Mouse (Mus musculus) MEL (cell line): ENCODE data around the gene Dydc2. TPM values are rescaled to one million over a fixed set of nuclear protein-coding genes. Genes with fewer than 3 reads are reported as not detected.

Source experiments
- DNase-seq: peaks from one replicate; pipeline ENCODE4 v3.0.0; 2011; ENCODE audit warnings: low read depth, low spot score
- H3K27ac ChIP-seq: 2 replicates; pipeline ENCODE4 v1.5.1; 2012; ENCODE audit warnings: low read depth, mild to moderate bottlenecking, control low read depth, low read length, moderate library complexity; ENCODE audit not compliant: control insufficient read depth
- H3K27me3 ChIP-seq, 2 experiments: fragments of 150-350 bp in 1 of 2; sonication (generic) in 1 of 2; 2 replicates each; pipeline ENCODE4 v1.6.1; 2012; ENCODE audit warnings: low read length in 2 of 2, mild to moderate bottlenecking in 2 of 2, improper control_type of control experiment in 1 of 2, moderate library complexity in 1 of 2; ENCODE audit not compliant: insufficient read depth in 2 of 2, control insufficient read depth in 1 of 2
- H3K36me3 ChIP-seq, 2 experiments: 2 replicates each; pipeline ENCODE4 v1.6.1; 2012 to 2014; ENCODE audit warnings: low read length in 2 of 2, improper control_type of control experiment in 1 of 2, inconsistent platforms in 1 of 2, mild to moderate bottlenecking in 1 of 2; ENCODE audit not compliant: insufficient read depth in 2 of 2, control insufficient read depth in 1 of 2
- H3K4me1 ChIP-seq, 2 experiments: fragments of 150-350 bp in 1 of 2; sonication (generic) in 1 of 2; 2 replicates each; pipeline ENCODE4 v1.6.1; 2012; ENCODE audit warnings: low read length in 2 of 2, improper control_type of control experiment in 1 of 2, mild to moderate bottlenecking in 1 of 2; ENCODE audit not compliant: insufficient read depth in 2 of 2, control insufficient read depth in 1 of 2
- H3K4me3 ChIP-seq, 2 experiments: fragments of 150-350 bp in 1 of 2; sonication (generic) in 1 of 2; 2 replicates each; pipeline ENCODE4 v1.5.1; 2012; ENCODE audit warnings: low read depth in 2 of 2, low read length in 2 of 2, mild to moderate bottlenecking in 2 of 2, moderate library complexity in 2 of 2, control low read depth in 1 of 2, improper control_type of control experiment in 1 of 2; ENCODE audit not compliant: control insufficient read depth in 1 of 2, insufficient read depth in 1 of 2
- H3K79me2 ChIP-seq: 2 replicates; pipeline ENCODE4 v1.6.1; 2012; ENCODE audit warnings: mild to moderate bottlenecking, low read length, moderate library complexity; ENCODE audit not compliant: control insufficient read depth, poor library complexity, insufficient read depth
- H3K9ac ChIP-seq: 2 replicates; pipeline ENCODE4 v1.6.1; 2012; ENCODE audit warnings: low read depth, mild to moderate bottlenecking, control low read depth, low read length, moderate library complexity; ENCODE audit not compliant: control insufficient read depth, poor library complexity, severe bottlenecking
- H3K9me3 ChIP-seq: fragments of 150-350 bp; sonication (generic); replicated peaks from 2 replicates; pipeline ENCODE4 v1.6.1; 2012; ENCODE audit warnings: mild to moderate bottlenecking, low read length, improper control_type of control experiment, moderate library complexity; ENCODE audit not compliant: insufficient read depth
- CHD1 ChIP-seq: IDR thresholded peaks from 2 replicates; pipeline ENCODE4 v1.6.1; 2012; ENCODE audit warnings: low read depth, mild to moderate bottlenecking, inconsistent platforms, low read length, improper control_type of control experiment
- CTCF ChIP-seq, 3 experiments: IDR thresholded peaks in 2 of 3; conservative IDR thresholded peaks in 1 of 3; 2 replicates each; pipeline ENCODE4 v1.5.1; 2011 to 2012; ENCODE audit warnings: low read length in 3 of 3, low read depth in 2 of 3, mild to moderate bottlenecking in 2 of 3, improper control_type of control experiment in 1 of 3, inconsistent platforms in 1 of 3, mixed read lengths in 1 of 3, moderate library complexity in 1 of 3; ENCODE audit not compliant: control insufficient read depth in 1 of 3, insufficient read depth in 1 of 3, poor library complexity in 1 of 3, severe bottlenecking in 1 of 3
- ELF1 ChIP-seq: IDR thresholded peaks from 2 replicates; pipeline ENCODE4 v1.6.1; 2014; ENCODE audit warnings: low read depth, mild to moderate bottlenecking, inconsistent platforms, low read length, improper control_type of control experiment, moderate library complexity
- EP300 ChIP-seq, 2 experiments: IDR thresholded peaks; 2 replicates each; pipeline ENCODE4 v1.6.1; 2011; ENCODE audit warnings: improper control_type of control experiment in 2 of 2, low read length in 2 of 2, low read depth in 1 of 2, mild to moderate bottlenecking in 1 of 2
- ETS1 ChIP-seq: IDR thresholded peaks from 2 replicates; pipeline ENCODE4 v1.6.1; 2012; ENCODE audit warnings: low read depth, mild to moderate bottlenecking, inconsistent platforms, low read length, improper control_type of control experiment, moderate library complexity
- JUND ChIP-seq: IDR thresholded peaks from 2 replicates; pipeline ENCODE4 v1.6.1; 2011; ENCODE audit warnings: low read depth, mild to moderate bottlenecking, improper control_type of control experiment, low read length
- KAT2A ChIP-seq: conservative IDR thresholded peaks from 2 replicates; pipeline ENCODE4 v1.6.1; 2012; ENCODE audit warnings: low read depth, low read length, improper control_type of control experiment, inconsistent platforms
- MAFK ChIP-seq: IDR thresholded peaks from 2 replicates; pipeline ENCODE4 v1.6.1; 2011; ENCODE audit warnings: low read depth, mild to moderate bottlenecking, low read length, improper control_type of control experiment, borderline replicate concordance
- MAX ChIP-seq: IDR thresholded peaks from 2 replicates; pipeline ENCODE4 v1.6.1; 2011; ENCODE audit warnings: low read length, improper control_type of control experiment
- MYB ChIP-seq: IDR thresholded peaks from 2 replicates; pipeline ENCODE4 v1.6.1; 2011; ENCODE audit warnings: mild to moderate bottlenecking, low read depth, low read length, improper control_type of control experiment
- MYC ChIP-seq: IDR thresholded peaks from 2 replicates; pipeline ENCODE4 v1.6.1; 2011; ENCODE audit warnings: low read depth, mild to moderate bottlenecking, low read length, improper control_type of control experiment, moderate library complexity
- NELFE ChIP-seq: IDR thresholded peaks from 2 replicates; pipeline ENCODE4 v1.6.1; 2011; ENCODE audit warnings: low read depth, low read length, improper control_type of control experiment
- NRF1 ChIP-seq: IDR thresholded peaks from 2 replicates; pipeline ENCODE4 v1.6.1; 2014; ENCODE audit warnings: low read depth, mild to moderate bottlenecking, inconsistent platforms, low read length, improper control_type of control experiment, moderate library complexity; ENCODE audit not compliant: poor library complexity, insufficient read depth, severe bottlenecking
- POLR2A ChIP-seq, 2 experiments: IDR thresholded peaks; 2 replicates each; pipeline ENCODE4 v1.6.1; 2011 to 2012; ENCODE audit warnings: low read length in 2 of 2, mild to moderate bottlenecking in 2 of 2, control low read depth in 1 of 2, improper control_type of control experiment in 1 of 2, low read depth in 1 of 2, moderate library complexity in 1 of 2; ENCODE audit not compliant: control insufficient read depth in 1 of 2, insufficient read depth in 1 of 2, poor library complexity in 1 of 2
- POLR2AphosphoS2 ChIP-seq: IDR thresholded peaks from 2 replicates; pipeline ENCODE4 v1.6.1; 2011; ENCODE audit warnings: low read length, improper control_type of control experiment
- RAD21 ChIP-seq: IDR thresholded peaks from 2 replicates; pipeline ENCODE4 v1.6.1; 2011; ENCODE audit warnings: mild to moderate bottlenecking, low read depth, low read length, improper control_type of control experiment
- RCOR1 ChIP-seq: IDR thresholded peaks from 2 replicates; pipeline ENCODE4 v1.6.1; 2012; ENCODE audit warnings: low read depth, mild to moderate bottlenecking, inconsistent platforms, low read length, improper control_type of control experiment
- SIN3A ChIP-seq: IDR thresholded peaks from 2 replicates; pipeline ENCODE4 v1.6.1; 2012; ENCODE audit warnings: low read length, improper control_type of control experiment, inconsistent platforms
- TBP ChIP-seq: IDR thresholded peaks from 2 replicates; pipeline ENCODE4 v1.8.0; 2011; ENCODE audit warnings: low read depth, low read length, improper control_type of control experiment
- TCF12 ChIP-seq: IDR thresholded peaks from 2 replicates; pipeline ENCODE4 v1.6.1; 2014; ENCODE audit warnings: low read depth, mild to moderate bottlenecking, inconsistent platforms, low read length, improper control_type of control experiment, moderate library complexity
- UBTF ChIP-seq: IDR thresholded peaks from 2 replicates; pipeline ENCODE4 v1.6.1; 2012; ENCODE audit warnings: low read depth, mild to moderate bottlenecking, inconsistent platforms, low read length, improper control_type of control experiment, moderate library complexity, borderline replicate concordance; ENCODE audit not compliant: insufficient read depth
- USF1 ChIP-seq: IDR thresholded peaks from 2 replicates; pipeline ENCODE4 v1.6.1; 2014; ENCODE audit warnings: low read depth, mild to moderate bottlenecking, inconsistent platforms, low read length, improper control_type of control experiment, moderate library complexity
- ZC3H11A ChIP-seq: IDR thresholded peaks from 2 replicates; pipeline ENCODE4 v1.6.1; 2012; ENCODE audit warnings: low read depth, mild to moderate bottlenecking, inconsistent platforms, low read length, improper control_type of control experiment
- ZKSCAN1 ChIP-seq: IDR thresholded peaks from 2 replicates; pipeline ENCODE4 v1.6.1; 2012; ENCODE audit warnings: low read depth, mild to moderate bottlenecking, inconsistent platforms, low read length, improper control_type of control experiment, moderate library complexity
- ZMIZ1 ChIP-seq: IDR thresholded peaks from 2 replicates; pipeline ENCODE4 v1.6.1; 2012; ENCODE audit warnings: low read depth, mild to moderate bottlenecking, inconsistent platforms, low read length, improper control_type of control experiment, moderate library complexity
- ZNF384 ChIP-seq: IDR thresholded peaks from 2 replicates; pipeline ENCODE4 v1.6.1; 2012; ENCODE audit warnings: low read depth, mild to moderate bottlenecking, inconsistent platforms, low read length, improper control_type of control experiment
- polyA plus RNA-seq, 2 experiments: library from polyadenylated mRNA; stranded (reverse) in 1 of 2; unstranded in 1 of 2; fragments of >175 nt in 1 of 2; fragments of >200 nt in 1 of 2; gene quantifications; 2 replicates each; pipeline versions ENCODE4 v1.2.1 to v1.2.4; 2012; ENCODE audit warnings: low replicate concordance in 2 of 2, low read depth in 1 of 2; ENCODE audit not compliant: insufficient read length in 2 of 2, insufficient read depth in 1 of 2, missing spikeins in 1 of 2
- total RNA-seq: library from RNA; depleted of rRNA; stranded (reverse); fragments of 300-350 nt; gene quantifications from 2 replicates; pipeline ENCODE4 v1.2.3, GENCODE M21; 2012

The Dydc2 gene
- total and polyA plus RNA-seq, 3 experiments = not detected

- no peak overlapping the region for H3K4me3 ChIP-seq
- no peaks in the 10 kb centered on the region for H3K27me3 ChIP-seq
- no peak overlapping the region for H3K27ac ChIP-seq
- peaks cover 0 to 4% of the 10 kb centered on the region in 2 experiments; a peak in 2 of 4 replicates for H3K36me3 ChIP-seq
- H3K9ac ChIP-seq = no peak overlapping the region
- H3K9me3 ChIP-seq = no peaks in the 10 kb centered on the region
- no peak for DNase-seq
- H3K79me2 ChIP-seq = no peaks in the 10 kb centered on the region
- TF ChIP-seq UBTF = no peak
- no peak for TF ChIP-seq MYC
- TF ChIP-seq ZKSCAN1 = no peak
- no peak for TF ChIP-seq MYB
- TF ChIP-seq KAT2A = no peak
- TF ChIP-seq JUND = no peak
- TF ChIP-seq CHD1 = no peak
- no peak for TF ChIP-seq CTCF (IDR thresholded peaks at IDR 0.05 in 2 of 3, conservative IDR thresholded peaks at IDR 0.05 in 1 of 3; ENCODE audit: control insufficient read depth in 1 of 3, insufficient read depth in 1 of 3, low read depth in 2 of 3, low read length in 3 of 3, poor library complexity in 1 of 3, severe bottlenecking in 1 of 3)
- TF ChIP-seq EP300 (IDR thresholded peaks at IDR 0.05; ENCODE audit: low read depth in 1 of 2, low read length in 2 of 2) = no peak
- TF ChIP-seq NRF1 = no peak
- TF ChIP-seq ZC3H11A = no peak
- no peak for TF ChIP-seq ETS1
- no peak for TF ChIP-seq MAFK
- no peak for TF ChIP-seq ELF1
- TF ChIP-seq RCOR1 = no peak
- TF ChIP-seq MAX = no peak
- no peak for TF ChIP-seq USF1
- no peak for TF ChIP-seq POLR2A (IDR thresholded peaks at IDR 0.05; ENCODE audit: control insufficient read depth in 1 of 2, insufficient read depth in 1 of 2, low read depth in 1 of 2, low read length in 2 of 2, poor library complexity in 1 of 2)
- TF ChIP-seq SIN3A = no peak
- TF ChIP-seq, all 39 proteins: peak for 0
- H3K4me1 ChIP-seq = peaks cover 1 to 7% of the 10 kb centered on the region in 2 experiments; a peak in 2 of 4 replicates
Observed at GRCm38 (mm10) chr14:41001576-41001975, 67.4 kb downstream of the Dydc2 start.

GRCm38 (mm10) chr14:41000801-41001200 lies 68.2 kb downstream of the Dydc2 start:
- no peak for DNase-seq
- Histone ChIP-seq H3K27ac (no peak overlapping the region), H3K9me3 (no peaks in the 10 kb centered on the region), H3K79me2 (no peaks in the 10 kb centered on the region), H3K9ac (no peak overlapping the region), H3K4me3 (no peak overlapping the region), H3K4me1 (no peaks in the 10 kb centered on the region; a peak in 1 of 4 replicates), H3K27me3 (no peaks in the 10 kb centered on the region), H3K36me3 (no peaks in the 10 kb centered on the region)
- TF ChIP-seq MAFK (no peak), RAD21 (no peak), RCOR1 (no peak), NELFE (no peak), ZMIZ1 (no peak), SIN3A (no peak), POLR2A (IDR thresholded peaks at IDR 0.05; ENCODE audit: control insufficient read depth in 1 of 2, insufficient read depth in 1 of 2, low read depth in 1 of 2, low read length in 2 of 2, poor library complexity in 1 of 2) (no peak), ZNF384 (no peak), TBP (no peak), KAT2A (no peak), UBTF (no peak), NRF1 (no peak), EP300 (IDR thresholded peaks at IDR 0.05; ENCODE audit: low read depth in 1 of 2, low read length in 2 of 2) (no peak), POLR2AphosphoS2 (no peak), MYB (no peak), TCF12 (no peak), MYC (no peak), MAX (no peak)
